Mouse (Mus musculus): Measurements from ENCODE around the gene Bptf. TPM values are rescaled to one million over a fixed set of nuclear protein-coding genes. Genes with fewer than 3 reads are reported as not detected.

Bptf gene
- polyA plus RNA-seq, 1 experiment from 2014 or later: 19.1 TPM

DNA sequence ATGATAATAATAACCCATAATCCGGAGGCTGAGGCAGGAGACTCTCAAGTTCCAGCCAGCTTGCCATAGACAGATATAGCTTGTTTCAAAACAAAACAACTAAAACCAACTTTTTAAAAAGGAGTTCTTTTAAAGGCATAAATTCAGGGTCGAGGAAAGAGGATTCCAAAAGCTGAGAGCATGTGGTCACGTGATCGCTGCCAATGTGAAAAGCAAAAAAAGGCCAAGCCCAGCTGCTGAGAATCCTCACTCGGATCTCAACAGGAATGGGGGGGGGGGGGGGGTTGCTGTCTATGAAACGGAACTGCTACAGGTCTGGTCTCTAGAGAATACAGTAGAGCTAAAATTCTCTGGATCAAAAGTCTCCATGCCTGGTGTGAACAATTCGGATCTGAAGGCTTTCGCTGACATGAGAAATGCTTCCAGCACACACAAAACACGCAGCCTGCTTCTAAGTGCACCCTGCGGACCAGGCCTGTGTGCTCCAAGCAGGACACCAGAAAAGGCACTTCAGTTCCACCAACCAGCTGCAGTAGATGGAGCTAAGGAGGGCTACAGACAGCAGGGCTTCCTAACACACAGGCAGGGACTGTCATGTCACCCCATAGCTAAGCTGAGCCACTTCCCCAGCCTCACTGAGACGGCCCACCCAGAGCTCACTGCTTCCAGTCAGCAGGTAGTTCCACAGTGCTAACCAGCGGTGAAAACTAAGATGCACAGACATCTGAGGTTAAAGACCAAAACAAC is 24.8 kb downstream of the Bptf start:
- Histone ChIP-seq H3K27ac (ENCODE audit: low read length) (no peak overlapping the region), H3K27me3 (replicated peaks; ENCODE audit: control insufficient read depth, insufficient read depth, low read length) (no peaks in the 10 kb centered on the region), H3K36me3 (ENCODE audit: control insufficient read depth, insufficient read depth, low read length) (0 out of 2 replicates have a peak, but pooled peaks cover 3% of the 10 kb centered on the region), H3K4me3 (ENCODE audit: low read length) (no peak overlapping the region), H3K4me1 (ENCODE audit: control insufficient read depth, insufficient read depth, low read length) (peaks cover 20% of the 10 kb centered on the region), H3K9ac (ENCODE audit: low read depth, low read length) (no peak overlapping the region), H3K9me3 (ENCODE audit: control insufficient read depth, low read length) (no peaks in the 10 kb centered on the region), H3K4me2 (ENCODE audit: low read depth, low read length) (no peak overlapping the region)
- WGBS: 73% methylated on average over 12 of the region's 12 CpGs
- ATAC-seq: no peak

- H3K27ac ChIP-seq (ENCODE audit: low read length): no peak overlapping the region
- ATAC-seq: no peak
- 87% methylated on average over 7 of the region's 8 CpGs for WGBS
Measured at GRCm38 (mm10) chr11:107106461-107106860, 25.5 kb downstream of the Bptf start.

DNA sequence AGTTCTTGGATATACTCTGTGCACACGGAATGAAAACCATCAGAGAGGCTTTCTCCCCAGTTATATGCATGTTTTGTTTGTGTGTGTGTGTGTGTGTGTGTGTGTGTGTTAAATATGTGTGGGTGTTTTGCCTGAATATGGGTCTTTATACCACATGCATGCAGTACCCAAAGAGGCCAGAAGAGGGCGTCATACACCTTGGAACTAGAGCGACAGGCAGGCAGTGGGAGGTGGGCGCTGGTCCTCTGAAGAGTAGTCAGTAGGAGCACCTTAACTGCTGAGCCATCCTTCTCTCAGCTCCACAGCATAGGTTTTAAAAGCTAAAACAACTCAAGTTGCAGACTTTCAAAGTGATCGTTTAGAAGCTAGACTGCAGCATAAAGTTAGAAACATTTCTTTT is 26.7 kb downstream of the Bptf start:
- Histone ChIP-seq H3K4me3 (ENCODE audit: low read length) (no peak overlapping the region), H3K27me3 (replicated peaks; ENCODE audit: control insufficient read depth, insufficient read depth, low read length) (no peaks in the 10 kb centered on the region), H3K27ac (ENCODE audit: low read length) (no peak overlapping the region), H3K9me3 (ENCODE audit: control insufficient read depth, low read length) (no peaks in the 10 kb centered on the region), H3K9ac (ENCODE audit: low read depth, low read length) (no peak overlapping the region), H3K4me2 (ENCODE audit: low read depth, low read length) (no peak overlapping the region), H3K4me1 (ENCODE audit: control insufficient read depth, insufficient read depth, low read length) (peaks cover 21% of the 10 kb centered on the region), H3K36me3 (ENCODE audit: control insufficient read depth, insufficient read depth, low read length) (no peaks in the 10 kb centered on the region)
- no peak for ATAC-seq
- WGBS: 59% methylated on average over 5 of the region's 5 CpGs

More at GRCm38 (mm10) chr11:107106461-107106860, 25.5 kb downstream of the Bptf start:
- no peak overlapping the region for H3K9ac ChIP-seq (ENCODE audit: low read depth, low read length)
- H3K4me1 ChIP-seq (ENCODE audit: control insufficient read depth, insufficient read depth, low read length): peaks cover 21% of the 10 kb centered on the region
- H3K4me2 ChIP-seq (ENCODE audit: low read depth, low read length): no peak overlapping the region
- 0 out of 2 replicates have a peak, but pooled peaks cover 3% of the 10 kb centered on the region for H3K36me3 ChIP-seq (ENCODE audit: control insufficient read depth, insufficient read depth, low read length)
- no peak overlapping the region for H3K4me3 ChIP-seq (ENCODE audit: low read length)
- no peaks in the 10 kb centered on the region for H3K9me3 ChIP-seq (ENCODE audit: control insufficient read depth, low read length)
- no peaks in the 10 kb centered on the region for H3K27me3 ChIP-seq (replicated peaks; ENCODE audit: control insufficient read depth, insufficient read depth, low read length)

- 74% methylated on average over 2 of the region's 2 CpGs for WGBS
- H3K36me3 ChIP-seq (ENCODE audit: control insufficient read depth, insufficient read depth, low read length): no peaks in the 10 kb centered on the region; the same call in 1 of the 2 replicates
- no peak overlapping the region for H3K4me2 ChIP-seq (ENCODE audit: low read depth, low read length)
- no peak overlapping the region for H3K4me3 ChIP-seq (ENCODE audit: low read length)
- no peaks in the 10 kb centered on the region for H3K27me3 ChIP-seq (replicated peaks; ENCODE audit: control insufficient read depth, insufficient read depth, low read length)
- no peaks in the 10 kb centered on the region for H3K9me3 ChIP-seq (ENCODE audit: control insufficient read depth, low read length)
- no peak overlapping the region for H3K9ac ChIP-seq (ENCODE audit: low read depth, low read length)
- H3K27ac ChIP-seq (ENCODE audit: low read length): peak overlapping the region; percentile 10; the same call in 1 of the 2 replicates
- ATAC-seq: no peak
- H3K4me1 ChIP-seq (ENCODE audit: control insufficient read depth, insufficient read depth, low read length): peaks cover 21% of the 10 kb centered on the region
Measured at GRCm38 (mm10) chr11:107103736-107104135, 28.2 kb downstream of the Bptf start.

DNA sequence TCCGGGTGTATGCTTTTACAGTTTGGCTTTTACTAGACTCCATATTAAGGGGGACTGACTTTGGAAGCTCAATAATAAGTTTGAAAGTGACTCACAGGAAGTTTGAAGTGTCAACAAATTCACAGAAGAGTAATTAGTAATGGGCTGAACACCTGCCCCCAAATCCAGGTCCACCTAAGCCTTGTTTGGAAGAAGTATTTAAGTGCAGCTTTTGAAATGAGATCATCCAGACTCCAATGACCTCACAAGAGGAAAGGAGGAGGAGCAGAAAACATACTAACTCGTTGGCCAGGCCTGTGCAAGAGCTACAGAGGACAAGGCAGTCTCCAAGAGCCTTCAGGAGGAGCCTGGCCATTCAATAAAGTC is 28.7 kb downstream of the Bptf start:
- no peak overlapping the region for H3K4me2 ChIP-seq (ENCODE audit: low read depth, low read length)
- H3K9me3 ChIP-seq (ENCODE audit: control insufficient read depth, low read length): no peaks in the 10 kb centered on the region
- H3K27me3 ChIP-seq (replicated peaks; ENCODE audit: control insufficient read depth, insufficient read depth, low read length): no peaks in the 10 kb centered on the region
- peaks cover 21% of the 10 kb centered on the region for H3K4me1 ChIP-seq (ENCODE audit: control insufficient read depth, insufficient read depth, low read length)
- H3K4me3 ChIP-seq (ENCODE audit: low read length): no peak overlapping the region
- 46% methylated on average over 2 of the region's 2 CpGs for WGBS
- H3K9ac ChIP-seq (ENCODE audit: low read depth, low read length): no peak overlapping the region
- no peak for ATAC-seq
- H3K27ac ChIP-seq (ENCODE audit: low read length): peak overlapping the region; percentile 10; the same call in 1 of the 2 replicates
- peaks cover 3% of the 10 kb centered on the region; the same call in 1 of the 2 replicates for H3K36me3 ChIP-seq (ENCODE audit: control insufficient read depth, insufficient read depth, low read length)

- no peaks in the 10 kb centered on the region for H3K27me3 ChIP-seq (replicated peaks; ENCODE audit: control insufficient read depth, insufficient read depth, low read length)
- no peak overlapping the region for H3K4me2 ChIP-seq (ENCODE audit: low read depth, low read length)
- H3K9me3 ChIP-seq (ENCODE audit: control insufficient read depth, low read length): no peaks in the 10 kb centered on the region
- H3K36me3 ChIP-seq (ENCODE audit: control insufficient read depth, insufficient read depth, low read length): peaks cover 5% of the 10 kb centered on the region; the same call in 1 of the 2 replicates
- peaks cover 20% of the 10 kb centered on the region for H3K4me1 ChIP-seq (ENCODE audit: control insufficient read depth, insufficient read depth, low read length)
- no peak overlapping the region for H3K27ac ChIP-seq (ENCODE audit: low read length)
- H3K4me3 ChIP-seq (ENCODE audit: low read length): no peak overlapping the region
- no peak for ATAC-seq
- WGBS: 74% methylated on average over 11 of the region's 11 CpGs
- no peak overlapping the region for H3K9ac ChIP-seq (ENCODE audit: low read depth, low read length)
Measured at GRCm38 (mm10) chr11:107102465-107103223, 29.3 kb downstream of the Bptf start.

DNA sequence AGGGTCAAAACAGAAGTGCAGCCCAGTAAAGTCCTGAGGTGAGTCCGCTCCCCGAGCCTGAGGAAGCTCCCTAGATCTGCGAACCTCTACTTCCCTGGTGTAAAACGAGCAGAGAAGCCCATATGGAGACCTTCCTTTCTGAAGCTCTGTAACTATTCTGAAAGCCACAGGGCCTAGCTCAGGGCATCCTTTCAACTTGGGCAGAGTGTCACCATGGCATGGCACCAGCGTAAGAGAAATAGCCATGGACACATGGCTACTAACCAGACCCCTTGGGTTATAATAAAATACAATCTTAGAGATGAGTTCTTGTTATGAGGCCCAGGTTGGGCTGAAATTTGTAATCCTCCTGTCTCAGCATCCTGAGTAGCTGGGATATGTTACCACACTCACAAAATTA is 35.0 kb downstream of the Bptf start:
- H3K36me3 ChIP-seq (ENCODE audit: control insufficient read depth, insufficient read depth, low read length): peaks cover 5% of the 10 kb centered on the region; the same call in 1 of the 2 replicates
- WGBS: 94% methylated on average over 5 of the region's 5 CpGs

GRCm38 (mm10) chr11:107093871-107094270 is 38.1 kb downstream of the Bptf start:
- Histone ChIP-seq H3K4me3 (ENCODE audit: low read length) (no peak overlapping the region), H3K27ac (ENCODE audit: low read length) (no peak overlapping the region), H3K9ac (ENCODE audit: low read depth, low read length) (no peak overlapping the region), H3K4me1 (ENCODE audit: control insufficient read depth, insufficient read depth, low read length) (no peaks in the 10 kb centered on the region), H3K9me3 (ENCODE audit: control insufficient read depth, low read length) (no peaks in the 10 kb centered on the region), H3K4me2 (ENCODE audit: low read depth, low read length) (no peak overlapping the region), H3K27me3 (replicated peaks; ENCODE audit: control insufficient read depth, insufficient read depth, low read length) (no peaks in the 10 kb centered on the region), H3K36me3 (ENCODE audit: control insufficient read depth, insufficient read depth, low read length) (peaks cover 5% of the 10 kb centered on the region; the same call in 1 of the 2 replicates)
- WGBS: 92% methylated on average over 7 of the region's 7 CpGs
- no peak for ATAC-seq

More for the DNA sequence above, 35.0 kb downstream of the Bptf start:
- no peak overlapping the region for H3K9ac ChIP-seq (ENCODE audit: low read depth, low read length)
- H3K4me1 ChIP-seq (ENCODE audit: control insufficient read depth, insufficient read depth, low read length): no peaks in the 10 kb centered on the region
- no peak overlapping the region for H3K27ac ChIP-seq (ENCODE audit: low read length)
- no peak for ATAC-seq
- no peak overlapping the region for H3K4me2 ChIP-seq (ENCODE audit: low read depth, low read length)
- H3K4me3 ChIP-seq (ENCODE audit: low read length): no peak overlapping the region
- H3K27me3 ChIP-seq (replicated peaks; ENCODE audit: control insufficient read depth, insufficient read depth, low read length): no peaks in the 10 kb centered on the region
- H3K9me3 ChIP-seq (ENCODE audit: control insufficient read depth, low read length): no peaks in the 10 kb centered on the region

DNA sequence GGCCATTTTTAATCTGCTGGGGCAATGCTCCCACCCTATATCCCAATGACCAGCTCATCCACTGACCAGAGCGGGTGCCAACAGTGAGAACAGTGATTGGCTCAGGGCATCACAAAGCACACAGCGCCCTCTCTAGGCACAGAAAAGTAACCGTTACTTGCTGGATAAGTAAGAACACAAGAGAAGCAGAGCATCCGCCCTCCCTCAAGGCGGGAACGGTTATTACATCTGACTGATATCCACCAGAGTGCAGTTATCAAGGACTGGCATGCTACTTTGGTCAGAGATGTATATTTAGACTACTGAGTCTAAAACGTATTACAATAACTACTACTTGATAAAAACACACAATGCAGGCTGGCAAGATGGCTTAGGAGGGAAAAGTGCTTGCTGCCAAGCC is 39.3 kb downstream of the Bptf start:
- Histone ChIP-seq H3K9ac (ENCODE audit: low read depth, low read length) (no peak overlapping the region), H3K36me3 (ENCODE audit: control insufficient read depth, insufficient read depth, low read length) (no peaks in the 10 kb centered on the region), H3K4me1 (ENCODE audit: control insufficient read depth, insufficient read depth, low read length) (no peaks in the 10 kb centered on the region), H3K9me3 (ENCODE audit: control insufficient read depth, low read length) (no peaks in the 10 kb centered on the region), H3K4me2 (ENCODE audit: low read depth, low read length) (no peak overlapping the region), H3K4me3 (ENCODE audit: low read length) (no peak overlapping the region), H3K27me3 (replicated peaks; ENCODE audit: control insufficient read depth, insufficient read depth, low read length) (no peaks in the 10 kb centered on the region), H3K27ac (ENCODE audit: low read length) (no peak overlapping the region)
- ATAC-seq: no peak
- WGBS: 91% methylated on average over 7 of the region's 7 CpGs

Measured in intestine, embryonic 16.5 days (tissue).